Mouse (Mus musculus) G1E (cell line): ENCODE results near the gene Clca2.

Experiments used
- CTCF ChIP-seq: IDR thresholded peaks from 2 replicates; pipeline ENCODE4 v1.5.1; 2012; ENCODE audit warnings: low read depth, low read length, inconsistent platforms, mixed read lengths
- GATA2 ChIP-seq: IDR thresholded peaks from 2 replicates; pipeline ENCODE4 v1.6.1; 2012; ENCODE audit warnings: low read depth, low read length, inconsistent platforms, borderline replicate concordance

GRCm38 (mm10) chr3:145026750-145027149 lies 72.5 kb downstream of the Clca2 start:
- peak; percentile 94 for TF ChIP-seq CTCF
- TF ChIP-seq GATA2: no peak
